Mouse (Mus musculus) fibroblast of lung, adult 2 months (primary cell): ENCODE measurements at regions not wholly inside any gene's neighbourhood (a gene's known extent, or its start where the extent isn't known, plus 50 kb on each side); places are given as distances from the start of the nearest gene placed in this dataset.
"Not testable (repeated sequence)": the region's sequence is repeated elsewhere in the genome, so short reads cannot be mapped to it uniquely, and the experiment has no call there.

Experiments used
- DNase-seq: peaks from one replicate; pipeline ENCODE4 v3.0.0-alpha.2; 2011; ENCODE audit warnings: low read depth

DNA sequence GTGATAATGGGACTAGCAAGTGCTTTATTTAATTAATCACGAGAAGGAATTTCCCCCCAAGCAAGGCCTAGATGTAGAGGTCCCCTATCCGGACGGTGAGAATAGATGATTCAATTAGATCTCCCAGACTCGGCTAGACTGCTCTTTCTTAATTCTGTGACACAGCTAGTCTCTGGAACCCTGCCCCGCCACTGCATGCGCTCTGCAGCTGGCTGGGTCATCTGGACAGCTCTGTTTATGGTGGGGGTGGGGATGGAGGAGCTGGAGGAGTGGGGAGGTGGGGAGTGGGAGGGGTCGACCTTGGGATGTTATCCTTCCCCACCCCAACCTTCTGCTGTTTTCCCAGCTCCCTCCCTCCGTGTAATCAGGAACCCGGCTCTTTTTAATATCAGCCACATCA lies 147.5 kb upstream of the Sfswap start:
- DNase-seq, result no peak

DNA sequence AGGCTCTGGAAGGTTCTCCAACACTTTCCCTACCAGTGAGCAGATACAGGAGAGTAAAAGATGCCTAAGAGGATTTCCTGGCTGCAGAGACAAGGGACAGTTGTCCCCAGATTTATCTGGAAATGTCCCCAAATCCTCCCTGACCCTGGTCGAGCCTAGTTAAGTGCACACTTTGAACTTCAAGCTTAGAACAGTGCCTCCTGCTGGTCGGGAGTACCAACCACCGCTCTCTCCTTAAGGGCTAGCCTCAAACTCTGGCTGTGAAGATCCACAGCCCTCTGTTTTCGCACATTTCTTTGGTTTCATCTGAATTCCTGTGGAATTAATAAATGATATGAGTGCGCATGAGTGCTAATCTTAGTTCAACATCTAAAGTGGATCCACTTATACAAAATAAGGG lies 146.1 kb upstream of the Sfswap start:
- no peak for DNase-seq

DNA sequence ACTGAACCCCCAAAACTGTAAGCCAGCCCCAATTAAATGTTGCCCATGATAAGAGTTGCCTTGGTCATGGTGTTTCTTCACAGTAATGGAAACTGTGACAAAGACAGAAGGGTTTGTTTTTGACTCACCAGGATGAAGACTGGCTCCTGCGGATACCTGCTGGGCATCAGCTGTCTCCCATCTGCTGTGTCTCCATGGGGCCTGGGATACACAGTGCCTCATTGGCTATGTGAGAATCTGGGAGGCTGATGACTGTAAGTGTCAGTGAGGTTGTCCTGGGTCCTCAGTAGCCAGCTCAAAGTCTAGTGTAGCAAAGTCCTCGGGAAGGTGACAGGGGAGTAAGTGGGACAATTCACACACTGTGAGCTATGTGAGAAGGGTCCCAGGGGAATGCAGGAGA lies 139.5 kb upstream of the Sfswap start:
- DNase-seq, result no peak

DNA sequence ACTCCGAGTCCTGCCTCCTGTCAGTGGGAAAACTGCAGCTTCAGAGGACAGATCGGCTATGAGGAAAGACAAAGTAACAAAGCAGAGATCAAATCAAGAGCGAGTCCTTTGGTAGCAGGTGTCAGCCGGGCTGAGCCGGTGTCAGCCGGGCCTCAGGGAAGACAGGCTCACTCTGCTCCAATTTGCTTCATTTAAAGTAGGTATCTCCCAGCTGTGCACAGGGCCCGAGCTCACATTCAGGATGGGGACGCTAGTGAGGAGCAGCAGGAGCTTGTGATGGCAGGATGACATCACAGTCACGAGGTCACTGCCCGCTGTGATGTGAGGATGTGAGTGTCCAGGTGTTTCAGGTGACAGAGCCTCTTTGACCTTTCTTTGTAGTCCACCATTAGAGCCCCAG lies 137.8 kb upstream of the Sfswap start:
- DNase-seq, result no peak

DNA sequence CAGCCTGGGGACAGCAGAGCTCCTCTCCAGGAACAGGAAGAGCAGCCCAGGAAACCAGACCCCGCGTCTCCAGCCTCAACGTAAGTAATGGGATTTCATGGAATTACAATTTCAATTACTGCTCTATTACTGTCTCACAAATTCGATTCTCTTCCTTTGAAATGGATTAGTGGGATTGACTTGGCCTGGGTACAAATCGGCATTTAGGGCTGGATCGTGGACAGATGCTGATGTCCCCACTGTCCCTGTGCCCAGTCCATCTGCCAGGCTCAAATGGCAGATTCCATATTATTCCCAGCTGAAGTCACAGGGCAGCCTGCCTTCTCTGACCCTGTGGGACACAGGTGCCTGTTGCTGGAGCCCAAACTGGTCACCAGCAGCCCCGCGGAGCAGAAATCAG lies 136.0 kb upstream of the Sfswap start:
- no peak for DNase-seq

DNA sequence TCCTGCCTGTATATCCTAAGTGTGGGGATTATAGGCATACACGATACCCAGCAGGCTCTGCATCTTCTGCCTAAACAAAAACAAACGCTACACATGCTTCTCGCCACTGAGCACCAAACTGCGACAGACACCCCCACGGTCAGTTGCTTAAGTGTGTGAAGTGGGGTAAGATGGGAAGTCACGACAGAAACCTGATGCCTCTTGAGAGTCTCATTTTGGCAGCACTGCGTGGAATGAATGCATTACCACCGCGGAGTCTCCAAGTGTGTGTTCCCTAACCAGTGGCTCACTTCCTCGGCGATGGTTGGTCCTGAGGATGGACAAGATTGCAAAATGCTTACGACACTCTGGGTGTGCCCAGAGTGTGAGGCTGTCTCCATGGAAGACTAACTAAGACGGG lies 133.8 kb upstream of the Sfswap start:
- no peak for DNase-seq

DNA sequence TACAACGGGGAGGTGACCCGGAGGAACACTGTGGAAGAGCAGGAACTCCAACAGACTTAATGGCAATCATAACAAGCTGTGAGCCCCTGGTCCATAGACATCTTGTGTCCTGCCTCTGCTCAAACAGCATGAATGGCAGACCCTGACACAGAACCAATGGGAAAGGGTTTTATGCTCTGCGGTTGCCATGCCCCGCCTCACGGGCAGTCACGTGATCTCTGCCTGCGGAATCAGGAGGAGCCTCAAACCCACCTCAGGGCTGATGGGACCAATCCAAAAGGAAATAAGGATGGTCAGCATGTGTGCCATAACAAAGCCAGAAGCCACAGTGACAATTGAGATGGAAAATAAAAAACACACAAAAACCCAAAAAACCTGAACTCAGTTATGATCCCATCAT lies 120.2 kb upstream of the Sfswap start:
- no peak for DNase-seq

DNA sequence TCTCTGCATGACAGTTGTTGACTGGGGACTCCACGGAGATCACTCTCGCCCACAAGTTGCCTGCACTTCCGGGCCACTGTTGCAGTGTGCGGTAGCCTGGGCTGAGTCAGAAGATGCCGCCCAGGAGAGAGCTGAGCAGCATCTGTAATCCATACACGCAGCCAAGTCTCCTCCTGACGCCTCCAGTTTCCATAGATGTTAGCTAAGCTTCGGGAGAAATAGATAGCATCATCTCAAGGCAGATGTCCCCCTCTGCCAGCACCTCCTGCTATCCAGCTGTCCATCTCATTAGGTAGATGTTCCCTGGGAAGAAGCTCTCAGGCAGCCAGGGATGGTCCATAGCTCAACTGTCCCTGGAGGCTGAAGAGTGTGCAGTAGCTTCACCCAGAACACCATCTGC lies 116.0 kb upstream of the Sfswap start:
- DNase-seq, result no peak

DNA sequence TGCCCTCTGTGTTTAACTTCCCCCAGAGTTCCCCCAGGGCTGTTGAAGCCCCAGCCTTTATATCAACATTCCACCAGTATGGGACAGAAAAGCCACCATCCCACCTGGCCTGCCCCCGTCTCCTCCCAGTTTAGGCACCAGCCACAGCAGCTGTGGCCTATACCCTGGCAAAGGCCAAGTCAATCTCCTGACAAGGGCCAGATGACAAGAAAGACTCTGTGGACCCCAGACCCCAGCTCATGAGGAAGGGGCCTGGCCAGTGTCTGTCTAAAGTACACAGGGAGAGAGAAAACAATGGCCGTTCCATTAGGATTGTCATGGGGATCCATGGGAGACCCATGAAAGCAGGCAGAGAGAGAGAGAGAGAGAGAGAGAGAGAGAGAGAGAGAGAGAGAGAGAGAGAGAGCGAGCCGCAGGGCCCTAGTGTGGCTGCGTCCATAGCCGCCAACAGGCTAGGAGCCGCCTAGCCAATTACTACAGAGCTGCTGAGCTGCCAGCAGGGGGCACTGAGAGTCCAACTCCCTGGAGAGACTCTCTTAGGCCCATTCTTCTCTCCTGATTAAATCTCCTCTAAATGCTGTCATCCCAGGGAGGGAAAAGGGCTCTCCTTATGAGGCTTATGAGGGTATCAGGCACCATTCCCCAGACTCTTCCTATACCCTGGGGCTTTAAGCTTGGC lies 114.9 kb upstream of the Sfswap start:
- not testable (repeated sequence) for DNase-seq

DNA sequence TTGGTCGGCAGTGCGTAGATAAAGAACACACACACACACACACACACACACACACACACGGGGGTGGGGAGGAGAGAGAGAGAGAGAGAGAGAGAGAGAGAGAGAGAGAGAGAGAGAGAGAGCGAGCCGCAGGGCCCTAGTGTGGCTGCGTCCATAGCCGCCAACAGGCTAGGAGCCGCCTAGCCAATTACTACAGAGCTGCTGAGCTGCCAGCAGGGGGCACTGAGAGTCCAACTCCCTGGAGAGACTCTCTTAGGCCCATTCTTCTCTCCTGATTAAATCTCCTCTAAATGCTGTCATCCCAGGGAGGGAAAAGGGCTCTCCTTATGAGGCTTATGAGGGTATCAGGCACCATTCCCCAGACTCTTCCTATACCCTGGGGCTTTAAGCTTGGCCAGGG lies 114.3 kb upstream of the Sfswap start:
- not testable (repeated sequence) for DNase-seq

DNA sequence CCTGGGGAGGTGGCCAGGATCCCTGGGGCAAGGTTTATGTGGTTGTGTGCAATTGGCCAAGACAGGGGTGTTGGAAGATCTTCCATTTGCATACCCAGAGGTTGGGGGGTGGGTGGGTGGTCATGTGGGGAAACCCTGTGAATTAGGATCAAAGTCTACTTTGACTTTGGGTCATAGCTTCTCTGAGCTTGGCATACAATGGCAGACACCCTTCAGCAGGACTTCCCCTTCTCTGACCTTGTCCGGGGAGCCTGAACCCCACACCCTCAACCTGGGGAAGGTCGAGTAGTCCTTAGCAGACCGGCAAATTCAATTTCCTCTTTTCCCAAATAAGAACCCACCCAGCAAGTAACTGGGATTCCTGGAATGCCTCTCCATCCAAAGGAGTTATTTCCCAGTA lies 113.7 kb upstream of the Sfswap start:
- no peak for DNase-seq

DNA sequence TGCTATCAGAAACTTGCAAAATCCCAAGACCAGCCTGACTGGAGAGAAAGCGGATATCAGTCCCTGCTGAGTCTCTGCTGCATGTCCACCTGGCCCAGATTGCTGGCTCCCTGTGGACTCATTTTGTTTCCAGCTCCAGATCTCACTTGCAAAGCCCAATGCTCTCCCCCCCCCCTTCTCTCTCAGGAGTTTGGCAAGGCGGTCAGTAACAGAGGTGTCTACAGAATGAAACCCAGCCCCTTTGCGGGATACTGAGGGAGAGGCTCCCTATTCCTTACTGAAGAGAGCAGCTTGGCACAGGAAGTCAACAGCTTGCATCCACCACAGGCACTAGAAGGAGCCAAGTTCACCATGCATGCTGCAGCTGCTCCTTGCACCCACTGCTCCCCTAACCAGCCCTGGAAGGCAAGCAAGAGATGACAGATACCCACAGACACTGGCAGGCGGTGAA lies 110.1 kb upstream of the Sfswap start:
- DNase-seq, result no peak

DNA sequence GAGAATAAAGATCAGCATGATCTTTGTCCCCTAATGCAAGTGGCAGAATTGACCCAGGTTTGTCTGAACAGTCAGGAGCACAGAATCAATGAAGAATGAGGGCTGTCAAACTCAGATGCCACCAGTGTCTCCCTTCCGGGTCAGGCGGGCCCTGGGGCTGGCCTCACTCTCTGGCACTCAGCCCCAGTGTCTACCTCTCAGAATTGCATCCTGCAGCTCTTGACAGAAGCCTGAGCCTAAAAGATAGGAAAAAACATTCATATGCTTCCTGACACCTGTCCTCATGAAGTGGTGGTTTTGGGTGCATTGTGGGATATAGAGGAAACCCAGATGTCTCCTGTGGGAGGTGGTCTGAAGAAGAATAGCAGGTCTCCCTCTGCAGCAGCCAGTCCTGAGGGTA lies 107.9 kb upstream of the Sfswap start:
- no peak for DNase-seq

DNA sequence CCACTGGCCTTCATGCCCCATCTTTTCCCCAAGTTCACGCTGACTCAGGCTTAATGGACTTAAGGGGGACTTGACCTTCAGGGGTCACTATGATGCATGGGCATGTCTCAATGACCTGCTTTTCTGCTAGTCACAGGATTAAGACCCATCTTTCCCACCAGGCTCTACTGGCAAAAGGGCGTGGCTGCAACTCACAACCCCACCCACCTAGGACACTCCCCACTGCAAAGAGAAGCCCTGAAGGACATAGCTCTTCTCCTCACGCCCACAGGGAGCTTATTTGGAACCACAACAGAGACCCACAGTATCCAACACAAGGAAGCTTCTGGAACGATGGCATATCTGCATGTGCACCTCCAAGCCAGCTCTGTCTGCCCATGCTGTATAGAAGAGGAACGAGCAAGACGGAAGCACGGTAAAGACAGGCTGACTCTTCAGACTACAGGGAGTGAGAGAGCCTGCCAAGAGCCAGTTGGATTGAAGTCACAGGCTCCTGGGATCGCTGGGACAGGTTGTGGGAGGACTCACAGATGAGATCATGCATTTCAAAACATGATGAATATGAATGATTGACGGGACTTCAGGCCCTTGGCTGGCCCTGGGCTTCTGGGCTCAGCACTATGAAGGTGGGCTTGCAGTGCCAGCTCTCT lies 107.3 kb upstream of the Sfswap start:
- no peak for DNase-seq

DNA sequence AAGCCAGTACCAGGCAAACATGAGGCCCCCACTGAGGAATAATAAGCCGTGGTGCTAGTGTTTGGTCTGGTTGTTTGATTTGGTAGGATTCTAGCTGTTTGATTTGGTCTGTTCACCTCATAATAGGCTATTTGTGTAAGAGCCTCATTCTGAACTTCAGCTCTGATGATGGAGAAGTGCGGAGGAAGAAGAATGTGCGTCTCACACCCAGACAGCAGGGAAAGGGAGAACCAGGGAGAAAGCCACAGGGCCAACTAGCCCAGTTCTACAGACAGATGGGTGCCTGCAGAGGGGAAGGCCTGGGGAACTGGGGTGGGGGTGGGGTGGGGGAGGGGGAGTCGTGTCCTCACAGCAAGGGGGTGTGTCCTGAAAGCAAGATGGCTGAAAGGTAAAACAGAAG lies 106.6 kb upstream of the Sfswap start:
- DNase-seq, result no peak

DNA sequence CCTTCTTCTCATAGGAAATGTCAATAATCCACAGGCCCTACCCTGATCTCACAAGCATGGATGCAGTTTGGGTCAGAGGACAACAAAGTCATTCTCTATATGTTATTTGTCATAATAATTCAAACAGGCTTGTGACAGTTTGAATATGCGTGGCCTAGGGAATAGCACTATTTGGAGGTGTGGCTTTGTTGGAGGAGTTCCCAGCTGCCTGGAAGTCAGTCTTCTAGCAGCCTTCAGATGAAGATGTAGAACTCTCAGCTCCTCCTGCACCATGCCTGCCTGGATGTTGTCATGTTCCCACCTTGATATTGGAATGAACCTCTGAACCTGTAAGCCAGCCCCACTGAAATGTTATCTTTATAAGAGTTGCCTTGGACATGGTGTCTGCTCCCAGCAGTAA lies 103.7 kb upstream of the Sfswap start:
- DNase-seq, result no peak

DNA sequence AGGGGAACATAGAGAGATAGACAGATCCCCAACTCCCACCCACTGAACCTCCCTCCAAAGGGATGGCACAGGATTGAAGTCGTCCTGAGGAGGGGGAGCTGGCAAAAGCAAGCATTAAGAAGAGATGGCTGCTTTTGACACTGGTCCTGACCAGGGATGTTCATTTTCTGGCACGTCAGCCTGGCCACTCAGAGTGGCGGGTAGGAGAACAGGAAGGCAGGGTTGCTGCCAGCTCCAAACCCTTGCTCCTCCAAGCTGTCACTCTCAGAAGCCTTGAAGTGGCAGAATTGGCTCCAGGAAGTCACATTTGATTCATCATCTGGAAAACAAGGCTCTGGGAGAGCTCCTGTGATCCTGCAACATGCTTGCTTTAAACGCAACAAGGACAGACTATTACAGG lies 94.8 kb upstream of the Sfswap start:
- no peak for DNase-seq

DNA sequence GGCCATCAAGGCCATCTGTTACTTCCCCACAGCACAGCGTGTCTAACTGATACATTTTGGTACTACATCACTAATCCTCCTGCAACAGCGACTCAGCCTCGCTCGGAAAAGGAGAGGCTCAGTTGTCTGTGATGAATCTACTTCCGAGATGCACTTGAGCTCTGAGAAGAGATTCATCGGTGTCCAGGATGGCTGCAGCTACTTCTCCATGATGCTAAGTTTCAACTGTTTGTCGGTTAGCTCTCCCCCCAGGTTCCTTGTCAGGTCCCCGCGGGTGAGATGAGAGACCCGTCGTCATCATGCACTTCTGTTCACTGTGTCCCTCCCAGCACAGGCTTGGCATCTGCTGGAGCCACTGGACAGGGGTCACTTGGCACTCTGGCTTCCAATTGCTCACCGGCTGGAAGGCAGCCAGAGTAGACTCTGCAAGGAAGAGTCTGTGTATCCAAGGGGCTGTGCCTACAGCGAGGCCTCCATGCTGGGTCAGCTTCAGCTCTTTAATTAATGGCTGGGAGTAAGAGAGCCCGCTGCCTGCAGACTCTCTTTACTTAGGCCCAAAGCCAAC lies 91.5 kb upstream of the Sfswap start:
- no peak for DNase-seq

DNA sequence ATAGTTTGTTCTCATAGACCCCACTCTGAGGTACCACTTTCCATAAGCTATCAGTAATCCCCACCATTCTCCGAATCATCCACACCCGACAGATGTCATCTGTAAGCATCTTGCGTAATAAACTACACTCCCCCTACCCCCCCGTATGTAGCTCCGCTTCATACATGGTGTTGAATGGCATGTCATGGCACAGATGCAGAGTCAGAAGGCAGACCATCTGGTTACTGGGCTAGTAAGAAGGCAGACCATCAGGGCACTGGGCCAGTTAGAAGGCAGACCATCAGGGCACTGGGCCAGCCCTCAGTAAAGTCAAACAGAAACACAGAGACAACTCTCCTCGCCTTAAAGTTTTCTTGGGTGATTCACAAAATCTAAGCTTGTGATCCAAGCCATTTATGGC lies 88.9 kb upstream of the Sfswap start:
- DNase-seq, result no peak

DNA sequence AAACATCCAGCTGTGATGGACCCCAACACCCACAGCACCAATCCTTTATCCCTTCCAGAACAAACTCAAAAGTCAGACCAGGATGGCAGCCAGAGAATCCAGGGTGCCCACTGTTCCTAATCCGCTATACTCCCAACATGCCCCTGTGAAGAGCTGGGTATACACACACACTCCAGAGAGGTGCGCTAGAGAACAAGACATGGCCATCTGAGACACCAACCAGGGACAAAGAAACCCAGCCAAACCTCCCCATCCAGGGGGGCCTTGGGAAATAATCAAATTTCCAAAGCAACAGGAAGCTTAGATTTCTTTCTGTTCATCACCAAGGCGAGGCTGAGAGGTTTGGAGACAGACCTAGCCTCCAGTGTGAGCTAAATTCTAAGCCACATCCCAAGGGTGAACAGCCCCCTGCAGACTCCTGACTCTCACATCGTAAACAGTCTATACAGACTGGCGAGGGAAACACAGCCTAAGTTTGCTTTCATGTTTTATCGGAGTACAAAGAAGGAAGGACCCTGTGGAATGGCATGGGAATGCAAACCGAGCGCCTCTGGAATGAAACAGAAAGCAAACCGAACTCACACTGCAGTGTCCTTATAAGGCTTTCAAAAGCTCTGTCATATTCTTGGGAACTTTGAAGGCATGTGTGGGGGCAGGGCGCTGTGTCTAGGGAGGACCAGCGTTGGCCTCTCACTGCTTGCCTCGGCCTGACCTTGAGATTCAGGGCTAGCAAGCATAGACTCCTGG lies 85.9 kb upstream of the Sfswap start:
- no peak for DNase-seq

DNA sequence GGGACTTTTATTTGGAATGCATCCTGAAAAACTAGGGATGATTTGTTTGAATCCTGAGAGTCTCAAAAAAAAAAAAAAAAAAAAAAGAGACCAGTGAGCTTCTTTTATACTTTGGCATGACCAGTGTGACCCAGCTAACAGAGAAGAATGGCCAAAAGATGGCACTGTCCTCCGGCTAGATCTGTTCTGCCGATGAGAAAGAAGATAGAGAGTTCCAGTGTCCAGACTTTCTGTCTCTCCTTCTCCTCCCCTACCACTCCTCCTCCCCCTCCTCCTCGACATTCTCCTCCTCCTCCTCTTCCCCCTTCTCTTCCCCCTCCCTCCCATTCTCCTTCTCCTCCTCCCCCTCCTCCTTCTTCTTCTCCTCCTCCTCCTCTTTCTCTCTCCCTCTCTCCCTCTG lies 84.6 kb upstream of the Sfswap start:
- no peak for DNase-seq

DNA sequence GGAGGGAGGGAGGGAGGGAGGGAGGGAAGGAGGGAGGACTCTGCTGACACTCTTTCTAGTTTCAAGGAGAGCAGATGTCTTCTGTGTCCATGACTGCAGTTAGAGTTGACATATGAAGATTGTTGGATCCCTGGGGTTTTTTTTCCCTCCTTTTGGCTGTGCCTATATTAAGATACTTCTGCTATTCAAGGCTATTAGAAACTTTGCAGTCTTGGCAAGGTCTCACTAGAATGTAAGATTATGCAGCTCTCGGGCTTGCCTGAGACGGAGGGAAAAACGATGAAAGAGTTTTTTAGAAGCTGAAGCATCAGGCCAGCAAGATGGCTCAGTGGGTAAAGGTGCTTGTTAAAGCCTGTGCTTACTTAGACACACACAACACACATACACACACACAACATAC lies 83.5 kb upstream of the Sfswap start:
- DNase-seq, result no peak

DNA sequence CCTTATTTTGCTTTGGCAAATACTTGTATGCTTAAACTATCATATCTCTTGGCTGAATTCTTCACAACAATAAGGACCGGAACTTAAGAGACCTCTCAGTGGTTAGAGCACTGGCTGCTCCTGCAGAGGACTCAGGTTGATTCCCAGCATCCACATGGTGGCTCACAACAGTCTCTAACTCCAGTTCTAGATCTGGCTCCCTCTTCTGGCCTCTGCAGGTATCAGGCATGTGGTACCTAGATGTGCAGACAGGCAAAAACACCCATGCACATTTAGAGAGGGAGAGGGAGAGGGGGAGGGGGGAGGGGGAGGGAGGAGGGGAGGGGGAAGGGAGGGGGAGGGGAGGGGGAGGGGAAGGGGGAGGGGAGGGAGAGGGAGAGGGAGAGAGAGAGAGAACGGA lies 80.0 kb upstream of the Sfswap start:
- no peak for DNase-seq
